Mouse (Mus musculus) limb, embryonic 14.5 days (tissue): ENCODE measurements at regions not wholly inside any gene's neighbourhood (a gene's known extent, or its start where the extent isn't known, plus 50 kb on each side); places are given as distances from the start of the nearest gene placed in this dataset.

Experiments
- ATAC-seq: fragments of 200-750 bp; cut with Nextera tagmentation; 2 replicates; pipeline ENCODE4 v1.8.0; 2017; ENCODE audit warnings: low read depth, moderate number of reproducible peaks, moderate TSS enrichment; ENCODE audit not compliant: low FRiP score
- DNase-seq: peaks from one replicate; pipeline ENCODE4 v3.0.0-alpha.2; 2015; ENCODE audit warnings: low spot score
- H3K27ac ChIP-seq: fragments of 300-500 bp; sonication (generic); replicated peaks from 2 replicates; pipeline ENCODE4 v1.5.1; 2014; ENCODE audit warnings: low read depth, mild to moderate bottlenecking, low read length, moderate library complexity, mixed read lengths
- H3K27me3 ChIP-seq: fragments of 300-500 bp; sonication (generic); 2 replicates; pipeline ENCODE4 v1.6.1; 2014; ENCODE audit warnings: low read length, mixed read lengths; ENCODE audit not compliant: control insufficient read depth, insufficient read depth
- H3K36me3 ChIP-seq: fragments of 300-500 bp; sonication (generic); 2 replicates; pipeline ENCODE4 v1.6.1; 2014; ENCODE audit warnings: mild to moderate bottlenecking, low read length, moderate library complexity, mixed read lengths; ENCODE audit not compliant: control insufficient read depth, insufficient read depth
- H3K4me1 ChIP-seq: fragments of 300-500 bp; sonication (generic); 2 replicates; pipeline ENCODE4 v1.6.1; 2014; ENCODE audit warnings: antibody characterized with exemption, low read length, mixed read lengths; ENCODE audit not compliant: control insufficient read depth, insufficient read depth
- H3K4me2 ChIP-seq: fragments of 300-500 bp; sonication (generic); replicated peaks from 2 replicates; pipeline ENCODE4 v1.6.1; 2014; ENCODE audit warnings: low read depth, mild to moderate bottlenecking, low read length, moderate library complexity; ENCODE audit not compliant: severe bottlenecking
- H3K4me3 ChIP-seq: fragments of 300-500 bp; sonication (generic); replicated peaks from 2 replicates; pipeline ENCODE4 v1.5.1; 2014; ENCODE audit warnings: low read length
- H3K9ac ChIP-seq: fragments of 300-500 bp; sonication (generic); 2 replicates; pipeline ENCODE4 v1.6.1; 2014; ENCODE audit warnings: mild to moderate bottlenecking, low read depth, low read length, moderate library complexity; ENCODE audit not compliant: severe bottlenecking
- H3K9me3 ChIP-seq: fragments of 300-500 bp; sonication (generic); 2 replicates; pipeline ENCODE4 v1.6.1; 2016; ENCODE audit warnings: low read length; ENCODE audit not compliant: control insufficient read depth
- POLR2A ChIP-seq: fragments of 200-500 bp; IDR thresholded peaks from 2 replicates; pipeline ENCODE4 v1.8.0; 2012; ENCODE audit warnings: inconsistent platforms, mild to moderate bottlenecking, moderate library complexity, borderline replicate concordance; ENCODE audit not compliant: insufficient read depth, insufficient read length; ENCODE audit errors: extremely low read depth
- WGBS: fragments of 180-500 bp; shearing (Covaris S2); extraction: QIAGEN DNeasy Blood & Tissue Kit; methylation state at CpG from one replicate; pipeline ENCODE4 v1.1.7; 2014; 5-methylcytosine and 5-hydroxymethylcytosine counted together

DNA sequence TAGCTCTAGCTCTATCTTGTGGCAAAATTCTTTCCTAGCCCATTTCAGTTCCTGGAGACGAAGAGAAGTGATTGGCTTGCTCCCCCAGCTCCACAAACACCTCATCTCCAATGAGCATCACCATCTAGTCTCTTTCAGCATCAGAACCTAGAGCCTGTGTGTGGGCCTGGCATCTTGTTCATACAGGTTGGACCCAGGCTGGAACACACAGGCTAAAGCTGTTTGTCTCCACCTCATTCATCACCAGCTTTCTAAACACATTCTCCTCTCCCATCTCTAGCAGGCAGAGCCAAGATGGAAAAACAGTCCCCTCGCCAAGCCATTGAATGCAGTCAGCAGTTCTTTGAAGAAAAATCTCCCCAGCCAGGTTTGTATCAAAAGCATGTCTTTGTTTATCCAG, 221.9 kb upstream of the Cdh5 start:
- Histone ChIP-seq H3K4me1 (peaks cover 4% of the 10 kb centered on the region), H3K9ac (no peak overlapping the region), H3K36me3 (no peaks in the 10 kb centered on the region), H3K27me3 (no peaks in the 10 kb centered on the region), H3K4me3 (no peak overlapping the region), H3K4me2 (no peak overlapping the region), H3K27ac (no peak overlapping the region), H3K9me3 (no peaks in the 10 kb centered on the region)
- no peak for ATAC-seq
- WGBS = 89% methylated on average over 2 of the region's 2 CpGs
- TF ChIP-seq POLR2A = no peak
- no peak for DNase-seq

DNA sequence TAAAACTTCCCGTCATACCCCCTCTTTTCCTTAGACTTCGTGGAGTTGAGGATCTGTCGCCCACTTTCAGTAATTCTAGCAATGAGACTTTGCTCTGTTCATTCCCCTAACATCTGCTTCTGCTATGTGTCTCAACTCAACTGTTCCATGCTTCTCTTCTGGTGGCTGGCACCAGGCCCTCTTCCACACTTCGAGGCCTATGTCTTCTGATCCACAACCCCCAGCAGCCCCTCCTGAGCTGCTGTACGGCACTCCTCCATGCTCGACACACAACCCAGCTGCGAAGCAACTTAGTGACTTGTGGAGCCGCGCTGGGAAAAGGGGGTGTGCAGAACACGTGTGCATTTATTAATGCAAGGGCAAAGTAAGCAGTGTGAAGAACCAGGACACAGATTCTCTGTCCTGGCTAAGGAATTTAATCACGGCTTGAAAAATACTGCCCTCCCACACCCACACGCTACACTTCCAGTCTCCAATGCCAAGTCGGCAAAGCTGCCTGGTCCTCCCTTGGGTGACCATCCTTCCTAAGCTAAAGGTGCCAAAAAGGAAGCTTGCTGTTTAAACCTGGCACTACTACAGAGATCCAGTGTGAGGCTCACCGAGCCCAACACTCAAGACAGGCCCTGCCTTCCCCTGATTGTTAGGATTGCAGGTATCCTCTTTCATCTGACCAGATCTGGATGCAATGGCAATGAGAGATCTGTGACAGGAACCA, 220.8 kb upstream of the Cdh5 start:
- H3K4me3 ChIP-seq = no peak overlapping the region
- ATAC-seq (no peak), DNase-seq (no peak)
- H3K4me2 ChIP-seq = no peak overlapping the region
- no peaks in the 10 kb centered on the region for H3K9me3 ChIP-seq
- no peaks in the 10 kb centered on the region for H3K36me3 ChIP-seq
- 79% methylated on average over 14 of the region's 14 CpGs for WGBS
- no peak overlapping the region for H3K9ac ChIP-seq
- H3K27ac ChIP-seq = no peak overlapping the region
- no peak for TF ChIP-seq POLR2A
- H3K4me1 ChIP-seq = peaks cover 4% of the 10 kb centered on the region
- H3K27me3 ChIP-seq = no peaks in the 10 kb centered on the region

DNA sequence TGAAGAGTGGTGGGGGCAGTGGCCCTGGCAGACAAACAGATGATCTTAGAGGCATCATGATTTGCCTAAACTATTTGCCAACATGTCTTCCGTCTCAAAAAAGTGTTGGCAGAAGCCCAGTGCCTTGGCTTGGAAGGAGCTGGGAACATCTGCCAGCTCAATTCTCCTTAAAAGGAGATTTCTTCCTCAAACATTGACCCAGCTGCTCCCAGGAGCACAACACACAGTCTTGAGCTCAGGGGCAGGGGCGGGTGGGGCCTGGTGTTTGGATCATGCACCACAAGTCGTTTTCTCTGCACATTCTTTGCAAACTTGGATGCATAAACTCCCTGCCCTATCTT, 220.3 kb upstream of the Cdh5 start:
- DNase-seq (no peak), ATAC-seq (no peak)
- H3K9me3 ChIP-seq = no peaks in the 10 kb centered on the region
- H3K36me3 ChIP-seq = no peaks in the 10 kb centered on the region
- H3K9ac ChIP-seq = no peak overlapping the region
- H3K4me1 ChIP-seq = peaks cover 4% of the 10 kb centered on the region
- WGBS = 79% methylated on average over 3 of the region's 3 CpGs
- H3K4me3 ChIP-seq = no peak overlapping the region
- no peak overlapping the region for H3K27ac ChIP-seq
- no peak overlapping the region for H3K4me2 ChIP-seq
- no peaks in the 10 kb centered on the region for H3K27me3 ChIP-seq
- TF ChIP-seq POLR2A = no peak

DNA sequence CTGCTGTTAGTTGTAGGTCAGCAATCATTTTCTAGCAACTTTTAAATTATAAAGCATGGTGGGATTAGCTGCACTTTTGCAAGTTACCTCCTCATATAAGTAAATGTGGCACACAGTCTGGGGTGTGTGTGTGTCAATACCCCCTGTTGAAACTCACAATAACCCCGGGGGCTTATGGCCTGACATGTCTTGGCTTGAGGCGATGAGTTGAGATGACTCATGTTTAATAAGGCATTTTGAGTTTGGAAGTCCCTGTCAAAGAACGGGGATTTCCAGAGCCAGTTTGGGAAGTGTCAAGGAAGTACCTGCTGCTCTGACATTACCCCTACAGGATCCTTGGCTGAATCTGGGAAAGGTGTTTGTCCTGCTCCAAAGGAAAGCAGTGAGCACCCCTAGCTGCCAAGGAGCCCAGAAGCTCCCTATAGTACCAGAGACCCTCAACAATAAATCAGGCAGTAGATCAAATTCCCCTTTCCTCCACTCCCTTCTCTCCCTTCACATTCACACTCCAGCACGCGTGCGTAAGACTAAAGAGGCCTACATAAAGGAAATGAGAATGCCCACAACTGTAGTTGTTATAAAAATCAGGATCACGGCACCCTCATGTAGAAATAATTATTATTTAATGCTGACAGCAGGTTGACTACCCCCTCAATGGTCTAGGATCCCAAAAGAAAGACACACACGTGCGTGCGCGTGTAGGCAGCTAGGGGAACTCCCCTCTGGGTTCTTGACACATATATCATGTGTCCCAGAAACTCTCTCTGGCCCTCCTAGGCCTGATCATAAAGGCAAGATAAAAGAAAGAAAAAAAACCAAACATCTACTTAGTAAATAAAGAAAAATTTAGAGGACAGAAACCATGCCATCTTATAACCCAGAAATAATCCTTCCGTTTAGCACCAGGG, 216.3 kb upstream of the Cdh5 start:
- Histone ChIP-seq H3K27me3 (no peaks in the 10 kb centered on the region), H3K9me3 (no peaks in the 10 kb centered on the region), H3K9ac (no peak overlapping the region), H3K4me2 (no peak overlapping the region), H3K27ac (no peak overlapping the region), H3K4me1 (peaks cover 4% of the 10 kb centered on the region), H3K36me3 (no peaks in the 10 kb centered on the region), H3K4me3 (no peak overlapping the region)
- 83% methylated on average over 12 of the region's 12 CpGs for WGBS
- ATAC-seq = no peak
- no peak for DNase-seq
- no peak for TF ChIP-seq POLR2A

DNA sequence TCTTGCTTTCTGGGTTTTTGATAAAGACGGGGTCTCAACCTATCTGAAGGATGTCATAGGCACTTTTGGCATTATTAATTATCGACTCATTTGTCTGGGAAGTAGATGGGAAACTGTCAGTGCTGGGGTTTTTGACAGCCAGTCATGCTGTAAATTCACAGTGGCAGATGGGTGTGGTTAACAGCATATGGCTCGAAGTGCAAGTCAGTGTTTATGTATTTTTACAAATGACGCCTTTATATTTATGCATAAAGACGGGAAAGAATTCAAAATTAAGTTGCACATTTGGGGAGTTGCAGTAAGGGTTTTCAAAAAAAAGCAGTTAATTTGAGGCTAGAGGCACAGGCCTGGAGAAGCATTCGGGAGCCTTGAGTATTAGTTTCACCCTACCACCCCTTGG, 206.8 kb upstream of the Cdh5 start:
- Histone ChIP-seq H3K9me3 (no peaks in the 10 kb centered on the region), H3K36me3 (no peaks in the 10 kb centered on the region), H3K9ac (no peak overlapping the region), H3K4me1 (peaks cover 13% of the 10 kb centered on the region), H3K4me3 (no peak overlapping the region), H3K27me3 (no peaks in the 10 kb centered on the region), H3K4me2 (no peak overlapping the region), H3K27ac (no peak overlapping the region)
- DNase-seq (no peak), ATAC-seq (no peak)
- 80% methylated on average over 6 of the region's 6 CpGs for WGBS
- TF ChIP-seq POLR2A = no peak
